Mouse (Mus musculus) neural tube, embryonic 15.5 days (tissue): ENCODE results near the gene Tgds. TPM values are rescaled to one million over a fixed set of nuclear protein-coding genes. Genes with fewer than 3 reads are reported as not detected.
"Not testable (repeated sequence)": the region's sequence is repeated elsewhere in the genome, so short reads cannot be mapped to it uniquely, and the experiment has no call there.

Source experiments
- ATAC-seq: fragments of 200-750 bp; cut with Nextera tagmentation; 2 replicates; pipeline ENCODE4 v1.8.0; 2017; ENCODE audit warnings: mild to moderate bottlenecking, moderate TSS enrichment, moderate library complexity; ENCODE audit not compliant: low FRiP score
- H3K27ac ChIP-seq: fragments of 300-500 bp; sonication (generic); replicated peaks from 2 replicates; pipeline ENCODE4 v1.5.1; 2015; ENCODE audit warnings: mild to moderate bottlenecking, inconsistent platforms
- H3K27me3 ChIP-seq: fragments of 300-500 bp; sonication (generic); replicated peaks from 2 replicates; pipeline ENCODE4 v1.6.1; 2015; ENCODE audit warnings: inconsistent platforms
- H3K36me3 ChIP-seq: fragments of 300-500 bp; sonication (generic); 2 replicates; pipeline ENCODE4 v1.6.1; 2015; ENCODE audit warnings: inconsistent platforms
- H3K4me1 ChIP-seq: fragments of 300-500 bp; sonication (generic); 2 replicates; pipeline ENCODE4 v1.6.1; 2015; ENCODE audit warnings: inconsistent platforms
- H3K4me2 ChIP-seq: fragments of 300-500 bp; sonication (generic); 2 replicates; pipeline ENCODE4 v1.6.1; 2015; ENCODE audit warnings: inconsistent platforms, mild to moderate bottlenecking, moderate library complexity
- H3K4me3 ChIP-seq: fragments of 300-500 bp; sonication (generic); replicated peaks from 2 replicates; pipeline ENCODE4 v1.5.1; 2015; ENCODE audit warnings: mild to moderate bottlenecking, inconsistent platforms
- H3K9ac ChIP-seq: fragments of 300-500 bp; sonication (generic); replicated peaks from 2 replicates; pipeline ENCODE4 v1.6.1; 2015; ENCODE audit warnings: mild to moderate bottlenecking, inconsistent platforms
- H3K9me3 ChIP-seq: fragments of 300-500 bp; sonication (generic); replicated peaks from 2 replicates; pipeline ENCODE4 v1.6.1; 2016; ENCODE audit warnings: inconsistent platforms
- WGBS: fragments of 180-500 bp; shearing (Covaris S2); methylation state at CpG from one replicate; pipeline ENCODE4 v1.1.7; 2015; ENCODE audit warnings: mixed read lengths; 5-methylcytosine and 5-hydroxymethylcytosine counted together
- polyA plus RNA-seq: library from polyadenylated mRNA; unstranded; fragments of >200 nt; fragmentation: Nextera tagmentation; extraction: Ambion mirVana; gene quantifications from 2 replicates; pipeline ENCODE4 v1.2.1, GENCODE M21; 2015

The Tgds gene
- polyA plus RNA-seq, 1 experiment from 2014 or later: 16.5 TPM

GRCm38 (mm10) chr14:118156740-118157139 is 24.2 kb upstream of the Tgds start:
- no peak for ATAC-seq
- Histone ChIP-seq H3K9me3 (no peaks in the 10 kb centered on the region), H3K27me3 (no peaks in the 10 kb centered on the region), H3K27ac (no peak overlapping the region), H3K4me2 (no peak overlapping the region), H3K9ac (no peak overlapping the region), H3K36me3 (peaks cover 43% of the 10 kb centered on the region), H3K4me1 (no peaks in the 10 kb centered on the region), H3K4me3 (no peak overlapping the region)
- WGBS: 89% methylated on average over 10 of the region's 10 CpGs

GRCm38 (mm10) chr14:118156056-118156455 is 23.5 kb upstream of the Tgds start:
- not testable (repeated sequence) for H3K4me2 ChIP-seq, H3K9me3 ChIP-seq, H3K27ac ChIP-seq, H3K4me3 ChIP-seq, ATAC-seq, H3K9ac ChIP-seq, H3K4me1 ChIP-seq, H3K27me3 ChIP-seq
- WGBS: 96% methylated on average over 16 of the region's 16 CpGs
- peaks cover 38% of the 10 kb centered on the region for H3K36me3 ChIP-seq

GRCm38 (mm10) chr14:118152294-118152651 is 19.7 kb upstream of the Tgds start:
- no peak overlapping the region for H3K4me3 ChIP-seq
- no peak overlapping the region for H3K4me2 ChIP-seq
- no peaks in the 10 kb centered on the region for H3K9me3 ChIP-seq
- 94% methylated on average over 8 of the region's 8 CpGs for WGBS
- no peak overlapping the region for H3K9ac ChIP-seq
- H3K27ac ChIP-seq: no peak overlapping the region
- ATAC-seq: no peak
- H3K4me1 ChIP-seq: no peaks in the 10 kb centered on the region
- H3K27me3 ChIP-seq: no peaks in the 10 kb centered on the region
- peaks cover 23% of the 10 kb centered on the region for H3K36me3 ChIP-seq

- H3K4me1 ChIP-seq: no peaks in the 10 kb centered on the region
- peaks cover 23% of the 10 kb centered on the region for H3K36me3 ChIP-seq
- H3K4me3 ChIP-seq: no peak overlapping the region
- no peaks in the 10 kb centered on the region for H3K27me3 ChIP-seq
- H3K9ac ChIP-seq: no peak overlapping the region
- no peak overlapping the region for H3K4me2 ChIP-seq
- no peaks in the 10 kb centered on the region for H3K9me3 ChIP-seq
- H3K27ac ChIP-seq: no peak overlapping the region
- WGBS: 80% methylated on average over 5 of the region's 5 CpGs
- no peak for ATAC-seq
Observed at GRCm38 (mm10) chr14:118151651-118152293, 19.2 kb upstream of the Tgds start.

GRCm38 (mm10) chr14:118150656-118151551 is 18.3 kb upstream of the Tgds start:
- H3K9me3 ChIP-seq: no peaks in the 10 kb centered on the region
- H3K4me2 ChIP-seq: no peak overlapping the region
- no peaks in the 10 kb centered on the region for H3K27me3 ChIP-seq
- 89% methylated on average over 26 of the region's 26 CpGs for WGBS
- H3K9ac ChIP-seq: no peak overlapping the region
- no peak for ATAC-seq
- H3K4me1 ChIP-seq: no peaks in the 10 kb centered on the region
- no peak overlapping the region for H3K27ac ChIP-seq
- H3K4me3 ChIP-seq: no peak overlapping the region
- H3K36me3 ChIP-seq: peaks cover 20% of the 10 kb centered on the region

GRCm38 (mm10) chr14:118148554-118148953 is 16.0 kb upstream of the Tgds start:
- Histone ChIP-seq H3K9me3 (no peaks in the 10 kb centered on the region), H3K4me2 (no peak overlapping the region), H3K4me3 (no peak overlapping the region), H3K9ac (no peak overlapping the region), H3K27ac (no peak overlapping the region), H3K4me1 (no peaks in the 10 kb centered on the region), H3K36me3 (peaks cover 17% of the 10 kb centered on the region), H3K27me3 (no peaks in the 10 kb centered on the region)
- 91% methylated on average over 10 of the region's 10 CpGs for WGBS
- ATAC-seq: no peak

GRCm38 (mm10) chr14:118148046-118148445 is 15.5 kb upstream of the Tgds start:
- Histone ChIP-seq H3K4me2 (no peak overlapping the region), H3K36me3 (peaks cover 13% of the 10 kb centered on the region), H3K9me3 (no peaks in the 10 kb centered on the region), H3K4me1 (no peaks in the 10 kb centered on the region), H3K4me3 (no peak overlapping the region), H3K27ac (no peak overlapping the region), H3K27me3 (no peaks in the 10 kb centered on the region), H3K9ac (no peak overlapping the region)
- WGBS: 94% methylated on average over 13 of the region's 13 CpGs
- no peak for ATAC-seq

DNA sequence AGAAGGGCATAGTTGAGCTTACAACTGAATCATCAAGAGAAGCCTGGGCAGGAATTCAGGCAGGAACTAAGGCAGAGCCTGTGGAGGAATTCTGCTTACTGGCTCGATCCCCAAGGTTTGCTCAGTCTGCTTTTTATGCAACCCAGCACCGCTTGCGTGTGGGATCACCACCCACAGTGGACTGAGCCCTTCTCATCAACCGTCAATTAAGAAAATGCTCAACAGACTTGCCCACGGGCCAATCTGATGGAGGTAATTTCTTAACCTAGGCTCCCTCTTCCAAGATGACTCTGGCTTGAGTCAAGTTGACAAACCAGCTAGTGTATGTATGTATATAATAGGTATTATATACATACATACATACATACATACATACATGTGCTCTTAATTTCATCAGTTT is 9.7 kb upstream of the Tgds start:
- peaks cover 14% of the 10 kb centered on the region for H3K36me3 ChIP-seq
- H3K4me3 ChIP-seq: no peak overlapping the region
- H3K4me1 ChIP-seq: peaks cover 11% of the 10 kb centered on the region
- no peaks in the 10 kb centered on the region for H3K27me3 ChIP-seq
- no peak for ATAC-seq
- H3K4me2 ChIP-seq: no peak overlapping the region
- H3K9me3 ChIP-seq: no peaks in the 10 kb centered on the region
- no peak overlapping the region for H3K27ac ChIP-seq
- H3K9ac ChIP-seq: no peak overlapping the region
- 96% methylated on average over 5 of the region's 5 CpGs for WGBS

GRCm38 (mm10) chr14:118137487-118137886 is 4.9 kb upstream of the Tgds start:
- Histone ChIP-seq H3K27me3 (0 out of 2 replicates have a peak, but pooled peaks cover 3% of the 10 kb centered on the region), H3K9ac (peak overlapping the region; percentile 83), H3K9me3 (no peaks in the 10 kb centered on the region), H3K27ac (peak overlapping the region; percentile 86), H3K36me3 (peaks cover 14% of the 10 kb centered on the region), H3K4me3 (peak overlapping the region; percentile 92), H3K4me1 (peaks cover 23% of the 10 kb centered on the region), H3K4me2 (peak overlapping the region; percentile 71)
- under 1% methylated on average over 13 of the region's 13 CpGs for WGBS
- peak; percentile 12 for ATAC-seq

- H3K4me1 ChIP-seq: peaks cover 26% of the 10 kb centered on the region
- no peaks in the 10 kb centered on the region for H3K9me3 ChIP-seq
- peak within 1 kb of the TSS; percentile 71 for H3K4me2 ChIP-seq
- peak within 1 kb of the TSS; percentile 86 for H3K27ac ChIP-seq
- H3K36me3 ChIP-seq: peaks cover 14% of the 10 kb centered on the region
- WGBS: 0% methylated on average over 72 of the region's 77 CpGs
- peak; percentile 96 for ATAC-seq
- H3K9ac ChIP-seq: peak within 1 kb of the TSS; percentile 83
- H3K27me3 ChIP-seq: 0 out of 2 replicates have a peak, but pooled peaks cover 3% of the 10 kb centered on the region
- H3K4me3 ChIP-seq: peak within 1 kb of the TSS; percentile 92
Observed at GRCm38 (mm10) chr14:118136744-118137452, 4.3 kb upstream of the Tgds start, which contains the start of gene Gpr180. Gene Gpr180 (plus strand): TSS chr14:118137158.

GRCm38 (mm10) chr14:118131931-118132641 is 469 bp downstream of the Tgds start:
- H3K9ac ChIP-seq: peak overlapping the region; percentile 70
- peaks cover 6% of the 10 kb centered on the region for H3K36me3 ChIP-seq
- H3K4me2 ChIP-seq: peak overlapping the region; percentile 88
- peak overlapping the region; percentile 74 for H3K27ac ChIP-seq
- 13% methylated on average over 21 of the region's 21 CpGs for WGBS
- peak overlapping the region; percentile 67 for H3K4me3 ChIP-seq
- H3K4me1 ChIP-seq: peaks cover 23% of the 10 kb centered on the region
- peak; percentile 23; the same call in 1 of the 2 replicates for ATAC-seq
- H3K9me3 ChIP-seq: no peaks in the 10 kb centered on the region
- H3K27me3 ChIP-seq: 0 out of 2 replicates have a peak, but pooled peaks cover 3% of the 10 kb centered on the region
